Mouse (Mus musculus) adrenal gland, adult 2 months (tissue): ENCODE measurements around the gene Trp53bp2. TPM values are rescaled to one million over a fixed set of nuclear protein-coding genes. Genes with fewer than 3 reads are reported as not detected.

Experiments used
- DNase-seq: peaks from one replicate; pipeline ENCODE4 v3.0.0; 2021
- polyA plus RNA-seq: library from polyadenylated mRNA; depleted of rRNA; stranded (reverse); fragments of >200 nt; gene quantifications from 2 replicates; pipeline ENCODE4 v1.2.3, GENCODE M21; 2012
- total RNA-seq, 2 experiments: library from RNA; stranded (reverse); gene quantifications; 2 replicates each; pipeline ENCODE4 v1.2.3; 2021

Gene Trp53bp2
- total and polyA plus RNA-seq, 3 experiments = 14.2 to 22.2 (median 20.1) TPM

DNA sequence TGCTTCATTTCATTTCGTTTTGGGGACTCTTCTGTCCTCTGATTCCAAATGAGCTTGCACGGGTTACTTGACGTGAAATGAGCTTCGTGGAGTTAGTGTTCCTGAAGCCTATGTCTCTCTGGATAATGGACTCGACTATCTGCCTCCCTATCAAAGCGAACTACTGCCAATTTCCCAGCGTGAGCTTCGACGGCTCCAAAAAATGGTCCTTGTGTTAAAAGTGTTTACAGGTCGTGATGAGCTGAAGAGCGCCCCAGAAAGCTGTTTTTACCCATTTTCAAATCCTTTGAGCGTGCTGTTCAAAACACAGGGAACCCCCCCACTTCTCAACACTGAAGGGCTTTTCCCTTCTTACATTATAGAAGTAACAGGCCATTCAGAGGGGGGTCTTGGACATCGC, 729 bp upstream of the Trp53bp2 start:
- no peak for DNase-seq

DNA sequence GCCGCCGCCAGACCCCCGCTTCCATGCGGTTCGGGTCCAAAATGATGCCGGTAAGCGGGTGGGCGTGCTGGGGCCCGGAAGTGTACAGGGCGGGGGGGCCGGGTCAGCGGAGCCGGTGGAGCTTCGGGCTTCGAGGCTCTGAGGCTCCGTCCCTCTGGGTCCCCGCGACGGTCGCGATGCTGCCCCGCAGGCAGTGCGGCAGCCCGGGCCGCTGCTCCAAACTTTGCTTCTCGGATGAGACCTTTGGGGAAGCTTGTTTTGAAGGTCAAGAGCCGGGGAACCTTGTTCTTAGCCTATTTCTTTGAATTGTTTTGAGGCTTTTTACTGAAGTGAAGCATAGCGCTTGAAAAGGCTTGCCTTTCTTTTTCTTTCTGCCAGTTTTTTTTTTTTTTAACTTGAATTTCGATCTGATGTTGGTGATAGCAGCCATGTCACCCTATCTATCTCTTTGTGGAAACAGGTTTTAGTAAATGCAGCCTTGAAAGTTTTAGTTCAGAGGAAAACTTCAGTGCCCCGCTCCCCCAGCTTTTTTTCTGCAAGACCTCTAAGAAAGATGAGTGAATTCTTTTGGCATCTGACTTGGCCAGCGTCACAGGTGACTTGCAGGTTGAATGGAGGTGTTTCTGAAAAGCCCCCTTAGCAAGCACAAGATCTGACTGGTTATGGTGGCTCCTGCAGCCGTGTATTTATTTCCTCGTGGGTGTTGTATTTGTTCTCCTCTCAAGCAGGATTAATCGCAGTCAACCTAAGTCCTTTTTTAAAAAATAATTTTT, 615 bp downstream of the Trp53bp2 start:
- peak; percentile 13 for DNase-seq

DNA sequence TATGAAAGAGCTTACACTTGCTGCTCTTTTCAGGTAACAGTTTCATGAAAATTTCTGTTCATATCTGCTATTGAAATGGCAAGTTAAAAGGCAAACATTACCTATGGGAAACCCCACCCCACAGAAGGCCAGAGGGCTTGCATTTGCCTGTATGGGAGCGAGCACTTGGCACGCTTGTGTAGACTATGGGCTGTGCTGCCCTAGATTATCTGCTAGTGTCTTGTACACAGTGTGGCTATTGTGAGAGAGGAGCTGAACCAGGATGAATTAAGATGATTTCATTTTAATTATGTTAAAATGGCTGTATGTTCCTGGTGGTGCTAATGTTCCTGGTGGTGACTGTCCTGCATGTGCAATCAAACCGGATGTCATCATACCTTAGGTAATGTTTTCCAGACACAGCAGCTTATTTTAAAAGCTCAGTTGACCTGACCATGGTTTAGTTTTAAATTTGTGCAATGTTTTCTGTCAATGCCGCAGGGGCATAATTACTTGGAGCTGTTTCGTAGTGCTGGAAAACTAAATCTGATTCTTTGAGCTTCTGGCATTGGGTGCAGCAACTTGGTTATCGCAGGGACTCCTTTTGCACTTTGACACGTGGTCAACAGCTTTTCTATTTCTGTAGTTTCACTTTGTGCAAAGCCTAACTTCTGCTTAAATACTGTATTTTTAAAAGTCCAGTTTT, 3.8 kb downstream of the Trp53bp2 start:
- peak; percentile 11 for DNase-seq

DNA sequence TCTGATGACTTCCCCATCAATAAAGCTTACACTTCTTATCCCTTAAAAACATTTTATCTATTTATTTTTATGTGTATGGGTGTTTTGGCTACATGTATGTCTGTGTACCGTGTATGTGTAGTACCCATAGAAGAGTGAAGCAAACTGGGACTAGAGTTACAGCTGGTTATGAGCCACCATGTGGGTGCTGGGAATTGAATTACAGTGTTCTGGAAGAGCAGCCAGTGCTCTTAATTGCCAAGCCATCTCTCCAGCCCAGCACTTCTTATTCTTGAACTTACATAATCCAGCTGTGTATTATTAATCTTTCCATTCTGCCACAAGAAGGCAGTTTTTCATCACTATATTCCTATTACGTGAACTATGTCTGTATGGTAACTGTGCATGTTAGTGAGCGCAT, 10.5 kb downstream of the Trp53bp2 start:
- DNase-seq = no peak

DNA sequence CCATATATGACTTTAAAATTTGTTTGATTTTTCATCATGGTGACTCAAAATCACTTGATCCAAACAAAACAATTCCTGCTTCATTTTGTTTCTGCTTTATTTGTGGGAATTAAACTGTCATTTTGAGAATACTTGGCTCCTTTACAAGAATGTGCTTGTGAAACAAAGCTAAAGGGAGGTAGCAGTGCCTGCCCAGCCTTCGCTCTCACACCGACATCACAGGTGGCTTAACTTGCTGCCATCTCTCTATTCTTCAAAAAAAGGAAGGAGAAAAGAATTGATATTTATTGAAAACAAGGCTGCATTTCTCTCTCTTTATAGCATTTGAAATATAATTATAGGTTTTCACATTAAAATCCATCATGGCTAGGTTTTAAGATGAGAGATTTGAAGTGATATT, 15.3 kb downstream of the Trp53bp2 start:
- DNase-seq = no peak

DNA sequence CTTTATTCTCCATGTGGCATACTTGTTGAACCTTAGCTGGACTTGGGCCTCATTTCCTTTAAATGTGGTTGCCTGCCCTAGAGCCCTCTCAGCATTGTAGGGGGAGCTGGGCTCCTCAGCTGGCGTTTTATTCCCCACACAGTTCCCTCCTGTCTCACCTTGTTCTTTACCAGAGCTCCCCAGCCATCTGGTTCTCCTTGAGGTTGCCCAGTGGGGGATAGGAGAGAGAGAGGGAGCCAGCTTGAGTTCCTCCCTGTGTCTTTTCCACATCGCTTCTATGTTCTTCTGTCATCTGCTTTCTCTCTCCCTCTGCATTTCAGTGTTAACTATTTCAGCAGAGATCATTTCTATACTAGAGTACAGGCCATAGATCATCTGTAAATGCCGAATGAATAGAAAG, 16.2 kb downstream of the Trp53bp2 start:
- DNase-seq = no peak

DNA sequence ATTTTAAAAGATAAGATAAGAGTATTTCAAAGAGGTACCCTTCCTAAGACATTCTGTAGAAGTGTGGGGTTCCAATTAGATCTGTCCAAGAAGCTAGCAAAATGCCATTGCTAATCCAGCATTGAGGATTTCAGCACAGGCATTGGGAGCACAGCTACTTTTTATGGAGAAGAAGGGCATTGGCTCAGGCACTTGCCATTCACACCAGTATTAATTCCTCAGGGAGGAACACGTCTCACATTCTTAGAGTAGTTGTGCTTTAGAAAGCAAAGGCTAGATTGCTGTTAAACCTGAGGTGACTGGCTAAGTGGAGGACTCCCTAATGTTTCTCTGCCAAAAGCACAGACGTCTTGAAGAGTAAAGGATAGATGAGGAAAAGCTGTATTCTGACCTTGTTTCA, 17.5 kb downstream of the Trp53bp2 start:
- DNase-seq = no peak

DNA sequence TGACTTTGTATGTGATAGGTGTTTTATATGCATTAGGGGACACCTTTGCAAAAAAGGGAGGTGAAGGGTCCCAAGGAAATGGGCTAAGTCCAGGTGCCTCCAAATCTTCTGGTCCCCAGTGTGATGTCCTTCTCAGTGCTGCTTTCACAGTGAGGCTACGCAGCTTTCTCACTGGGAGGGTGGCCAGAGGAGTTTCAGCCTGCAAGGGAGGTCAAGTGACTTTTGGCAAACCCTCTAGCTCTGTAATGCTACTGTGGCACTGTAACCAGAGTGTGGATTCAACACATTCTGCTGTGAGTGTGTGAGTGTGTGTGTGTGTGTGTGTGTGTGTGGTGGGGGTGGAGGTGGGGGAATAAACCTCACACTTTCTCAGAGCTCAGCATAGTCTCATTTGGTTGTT, 18.5 kb downstream of the Trp53bp2 start:
- DNase-seq = peak; percentile 60

DNA sequence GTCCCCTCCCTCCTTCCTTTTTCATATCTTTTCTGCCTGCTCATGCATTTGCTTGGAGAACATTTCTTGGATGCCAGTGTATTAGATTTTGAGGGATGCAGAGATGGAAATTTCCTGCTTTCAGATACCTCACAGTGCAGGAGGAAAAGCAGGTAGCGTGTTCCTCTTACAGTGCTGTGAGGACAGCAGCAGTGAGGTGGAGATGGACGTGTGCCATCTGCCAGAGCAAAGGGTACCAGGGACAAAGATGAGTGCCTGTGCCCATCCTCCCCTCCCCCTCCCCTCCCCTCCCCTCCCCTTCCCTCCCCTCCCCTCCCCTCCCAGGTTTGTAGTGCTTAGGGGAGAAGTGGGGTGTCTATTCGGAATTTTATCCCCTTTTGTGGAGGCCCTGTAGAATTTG, 20.9 kb downstream of the Trp53bp2 start:
- DNase-seq = no peak

DNA sequence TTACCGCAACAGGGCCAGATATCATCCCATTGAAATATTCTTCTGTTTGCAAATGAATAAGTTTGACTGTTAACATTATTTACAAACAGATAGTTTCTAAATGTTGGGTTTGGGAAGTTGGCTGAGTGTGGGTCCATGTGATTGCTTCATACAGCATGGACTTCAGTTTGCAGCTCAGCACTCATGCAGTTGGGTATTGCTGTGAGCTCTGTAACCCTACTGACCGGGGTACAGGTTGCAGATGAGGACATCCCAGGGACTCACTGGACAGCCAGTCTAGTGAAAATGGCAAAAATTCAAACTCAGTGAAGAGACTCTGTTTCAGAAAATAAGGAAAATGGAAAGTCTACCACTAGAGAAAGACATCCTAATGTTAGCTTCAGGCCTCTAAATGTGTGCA, 21.7 kb downstream of the Trp53bp2 start:
- DNase-seq = no peak

DNA sequence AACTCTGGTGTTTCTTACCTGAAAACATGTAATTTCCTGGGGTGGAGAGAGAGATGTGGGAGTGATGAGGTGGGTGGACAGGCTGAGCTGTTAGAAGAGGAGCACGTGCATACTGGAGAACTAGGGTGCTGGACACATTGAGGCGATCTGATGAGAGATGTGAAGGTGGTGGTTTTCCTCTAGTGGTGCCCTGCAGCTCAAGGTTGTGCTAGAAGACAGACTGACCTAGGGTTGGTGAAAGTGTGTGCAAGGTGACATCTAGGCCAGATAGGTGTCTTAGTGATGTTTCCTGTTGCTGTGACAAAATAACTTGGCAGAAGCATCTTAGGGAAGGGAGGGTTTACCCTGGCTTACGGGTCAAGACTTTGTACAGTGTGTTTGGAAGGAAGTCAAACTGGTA, 23.1 kb downstream of the Trp53bp2 start:
- no peak for DNase-seq

DNA sequence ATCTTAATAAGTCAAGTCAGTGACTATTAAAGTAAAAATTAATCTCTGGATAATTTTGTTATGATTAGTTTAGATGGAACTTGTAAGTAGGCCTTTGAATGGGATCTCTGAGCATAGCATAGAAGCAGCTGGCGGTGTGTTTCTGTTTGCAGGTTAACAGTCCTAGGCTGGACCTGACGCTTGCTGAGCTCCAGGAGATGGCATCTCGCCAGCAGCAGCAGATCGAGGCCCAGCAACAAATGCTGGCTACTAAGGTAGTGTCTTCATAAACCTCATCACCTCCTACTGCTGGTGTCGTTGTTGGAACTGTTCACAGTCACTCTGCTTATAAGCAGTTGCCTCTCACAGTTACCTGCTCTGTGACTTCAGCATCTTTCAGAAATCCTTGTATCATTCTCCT, 27.8 kb downstream of the Trp53bp2 start:
- DNase-seq = no peak

DNA sequence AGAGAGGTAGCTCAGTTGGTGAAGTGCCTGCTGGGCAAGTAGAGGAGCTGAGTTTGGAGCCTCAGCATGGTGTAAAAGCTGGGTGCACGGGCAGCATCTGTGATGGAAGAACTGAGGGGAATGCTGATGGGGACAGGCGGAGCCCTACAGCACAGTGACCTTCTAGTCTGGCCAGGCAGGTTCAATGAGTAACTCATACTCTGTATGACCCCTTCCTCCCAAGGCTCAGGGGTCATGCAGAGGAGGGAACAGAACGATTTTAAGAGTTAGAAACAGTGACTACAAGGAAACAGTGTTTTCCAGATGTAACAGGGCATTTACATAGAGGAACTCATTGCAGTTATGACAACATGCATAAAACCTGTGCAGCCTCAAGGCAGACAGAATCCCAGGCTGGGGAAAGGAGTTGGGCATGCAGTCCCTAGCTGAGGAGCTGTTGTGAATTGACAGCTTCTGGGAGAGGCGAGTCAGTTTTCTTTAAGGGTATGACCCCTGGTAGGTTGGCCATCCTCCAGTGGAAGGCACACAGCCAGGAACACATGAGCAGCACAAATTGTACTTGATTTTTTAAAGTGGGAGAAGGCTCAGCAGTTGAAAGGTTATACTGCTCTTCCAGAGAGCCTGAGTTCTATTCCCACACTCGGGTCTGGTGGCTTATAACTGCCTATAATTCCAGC, 30.7 kb downstream of the Trp53bp2 start:
- peak; percentile 63 for DNase-seq

DNA sequence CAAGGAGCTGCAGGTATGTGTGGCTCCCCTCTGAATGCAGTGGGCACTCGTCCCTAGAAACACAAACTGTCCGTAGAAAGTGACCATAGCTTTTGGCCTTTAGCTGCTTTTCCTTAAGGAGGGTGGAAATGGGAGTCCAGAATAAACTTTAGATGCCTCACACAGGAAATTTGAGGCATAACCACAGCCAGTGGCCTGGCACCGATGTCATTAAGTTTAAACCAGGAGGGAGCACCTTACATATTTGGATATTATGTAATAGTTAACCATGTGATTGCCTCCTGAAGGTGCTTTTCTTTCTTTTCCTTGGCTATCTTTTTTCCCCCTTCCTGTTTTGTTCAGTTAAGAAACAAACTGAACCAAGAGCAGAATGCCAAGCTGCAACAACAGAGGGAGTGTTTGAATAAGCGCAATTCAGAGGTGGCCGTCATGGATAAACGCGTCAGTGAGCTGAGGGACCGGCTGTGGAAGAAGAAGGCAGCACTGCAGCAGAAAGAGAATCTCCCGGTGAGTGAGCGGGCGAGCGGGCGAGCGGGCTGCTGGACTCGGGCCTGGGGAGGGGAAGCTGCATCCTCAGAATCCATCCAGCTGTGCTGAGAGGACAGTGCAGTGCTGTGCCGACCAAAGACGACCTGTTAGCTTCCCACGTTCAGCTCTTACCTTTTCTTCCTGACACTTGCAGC, 33.0 kb downstream of the Trp53bp2 start:
- DNase-seq = no peak

DNA sequence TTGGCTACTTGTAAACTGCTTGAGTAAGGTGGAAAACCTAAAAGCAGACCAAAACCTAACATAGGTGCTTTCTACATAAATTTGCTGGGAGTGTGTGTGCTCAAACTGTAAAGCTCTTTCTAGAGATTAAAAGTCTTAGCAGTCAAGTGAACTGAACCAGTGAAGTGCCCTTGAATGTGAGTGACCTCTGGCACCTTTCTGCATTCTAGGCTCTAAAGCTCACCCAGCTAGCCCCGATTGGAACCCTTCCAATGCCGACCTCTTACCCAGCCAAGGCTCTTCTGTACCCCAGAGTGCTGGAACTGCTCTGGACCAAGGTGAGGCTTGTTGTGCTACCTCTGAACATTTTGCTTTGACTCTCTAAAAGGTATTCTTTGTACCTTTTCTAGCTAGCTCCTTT, 35.1 kb downstream of the Trp53bp2 start:
- no peak for DNase-seq

DNA sequence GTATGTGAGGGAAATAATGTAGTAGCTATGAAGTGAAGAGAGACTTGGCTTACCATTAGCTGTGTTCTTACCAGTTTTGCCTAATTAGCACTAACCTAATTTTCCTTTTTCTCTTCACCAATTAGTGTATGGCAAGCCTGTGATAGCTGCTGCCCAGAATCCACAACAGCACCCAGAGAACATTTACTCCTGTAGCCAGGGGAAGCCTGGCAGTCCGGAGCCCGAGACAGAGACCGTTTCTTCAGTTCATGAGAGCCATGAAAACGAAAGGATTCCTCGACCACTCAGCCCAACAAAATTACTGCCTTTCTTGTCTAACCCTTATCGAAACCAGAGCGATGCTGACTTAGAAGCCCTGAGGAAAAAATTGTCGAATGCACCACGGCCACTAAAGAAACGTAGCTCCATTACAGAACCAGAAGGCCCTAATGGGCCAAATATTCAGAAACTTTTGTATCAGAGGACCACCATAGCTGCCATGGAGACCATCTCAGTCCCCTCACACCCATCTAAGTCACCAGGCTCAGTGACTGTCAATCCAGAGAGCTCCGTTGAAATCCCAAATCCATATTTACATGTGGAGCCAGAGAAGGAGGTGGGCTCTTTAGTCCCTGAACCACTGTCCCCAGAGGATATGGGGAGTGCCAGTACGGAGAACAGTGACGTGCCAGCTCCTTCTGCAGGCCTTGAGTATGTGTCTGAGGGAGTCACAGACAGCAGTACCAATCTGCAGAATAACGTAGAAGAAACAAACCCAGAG, 39.5 kb downstream of the Trp53bp2 start:
- no peak for DNase-seq

DNA sequence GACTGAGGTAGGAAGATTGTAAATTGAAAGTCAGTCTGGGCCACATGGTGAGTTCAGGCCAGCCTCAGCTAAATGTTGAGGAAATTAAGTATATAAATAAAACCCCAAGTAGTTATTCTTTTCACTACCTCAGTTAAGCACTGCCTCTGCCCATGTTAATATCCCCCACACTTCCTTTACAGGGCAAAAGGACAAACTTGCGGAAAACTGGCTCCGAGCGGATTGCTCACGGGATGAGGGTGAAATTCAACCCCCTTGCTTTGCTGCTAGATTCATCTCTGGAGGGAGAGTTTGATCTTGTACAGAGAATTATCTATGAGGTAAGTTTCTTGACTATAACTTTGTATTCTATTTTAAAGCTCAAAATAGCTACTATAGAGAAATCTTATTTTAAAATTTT, 43.5 kb downstream of the Trp53bp2 start:
- DNase-seq = no peak

DNA sequence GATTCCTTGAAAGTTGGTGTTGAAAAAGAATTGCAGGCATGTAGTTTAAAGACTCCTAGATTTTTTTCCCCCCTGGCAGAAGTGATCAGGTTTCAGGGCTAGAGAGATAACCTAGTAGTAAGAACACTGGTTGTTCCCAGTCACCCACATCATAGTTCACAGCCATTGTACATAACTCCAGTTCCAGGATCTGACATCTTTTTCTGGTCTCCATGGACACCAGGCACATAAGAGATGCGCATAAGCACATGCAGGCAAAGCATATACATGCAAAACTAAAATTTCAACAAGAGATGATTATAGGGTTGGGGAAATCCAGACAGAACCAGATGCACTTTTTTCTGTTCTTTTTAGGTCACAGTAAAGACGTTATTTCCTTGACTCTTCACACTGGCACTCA, 46.1 kb downstream of the Trp53bp2 start:
- DNase-seq = no peak

DNA sequence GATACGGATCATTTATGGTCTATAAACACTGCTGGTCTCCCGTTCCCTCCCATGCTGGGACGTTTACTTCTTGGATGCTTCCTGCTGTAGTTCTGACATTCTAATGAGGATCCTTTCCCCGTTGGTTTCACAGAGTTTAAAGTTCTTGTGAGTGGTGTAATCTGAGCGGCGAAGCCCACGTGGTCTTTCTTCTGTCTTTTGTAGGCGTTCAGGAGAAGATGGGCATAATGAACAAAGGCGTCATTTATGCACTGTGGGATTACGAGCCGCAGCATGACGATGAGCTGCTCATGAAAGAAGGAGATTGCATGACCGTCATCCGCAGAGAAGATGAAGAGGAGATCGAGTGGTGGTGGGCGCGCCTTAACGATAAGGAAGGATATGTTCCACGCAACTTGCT, 49.6 kb downstream of the Trp53bp2 start:
- DNase-seq = no peak

DNA sequence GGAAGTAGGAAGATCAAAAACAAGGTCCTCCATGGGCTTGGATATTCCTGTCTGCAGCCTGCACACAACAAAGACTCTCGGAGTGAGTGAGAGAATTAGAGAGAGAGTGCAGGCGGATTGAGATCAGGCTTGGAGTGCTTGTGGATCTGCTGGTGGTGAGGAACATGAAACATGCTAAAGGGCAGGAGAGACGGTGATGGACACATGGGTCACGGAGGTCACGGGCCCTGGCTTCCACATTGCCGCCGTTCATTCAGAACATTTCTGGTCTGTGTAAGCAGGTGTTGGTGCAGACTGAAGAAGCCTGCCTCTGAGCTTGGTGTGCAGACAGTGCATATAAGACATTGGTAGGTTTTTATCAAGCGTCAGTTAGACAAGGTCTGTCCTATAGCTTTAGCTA, 50.5 kb downstream of the Trp53bp2 start:
- no peak for DNase-seq

DNA sequence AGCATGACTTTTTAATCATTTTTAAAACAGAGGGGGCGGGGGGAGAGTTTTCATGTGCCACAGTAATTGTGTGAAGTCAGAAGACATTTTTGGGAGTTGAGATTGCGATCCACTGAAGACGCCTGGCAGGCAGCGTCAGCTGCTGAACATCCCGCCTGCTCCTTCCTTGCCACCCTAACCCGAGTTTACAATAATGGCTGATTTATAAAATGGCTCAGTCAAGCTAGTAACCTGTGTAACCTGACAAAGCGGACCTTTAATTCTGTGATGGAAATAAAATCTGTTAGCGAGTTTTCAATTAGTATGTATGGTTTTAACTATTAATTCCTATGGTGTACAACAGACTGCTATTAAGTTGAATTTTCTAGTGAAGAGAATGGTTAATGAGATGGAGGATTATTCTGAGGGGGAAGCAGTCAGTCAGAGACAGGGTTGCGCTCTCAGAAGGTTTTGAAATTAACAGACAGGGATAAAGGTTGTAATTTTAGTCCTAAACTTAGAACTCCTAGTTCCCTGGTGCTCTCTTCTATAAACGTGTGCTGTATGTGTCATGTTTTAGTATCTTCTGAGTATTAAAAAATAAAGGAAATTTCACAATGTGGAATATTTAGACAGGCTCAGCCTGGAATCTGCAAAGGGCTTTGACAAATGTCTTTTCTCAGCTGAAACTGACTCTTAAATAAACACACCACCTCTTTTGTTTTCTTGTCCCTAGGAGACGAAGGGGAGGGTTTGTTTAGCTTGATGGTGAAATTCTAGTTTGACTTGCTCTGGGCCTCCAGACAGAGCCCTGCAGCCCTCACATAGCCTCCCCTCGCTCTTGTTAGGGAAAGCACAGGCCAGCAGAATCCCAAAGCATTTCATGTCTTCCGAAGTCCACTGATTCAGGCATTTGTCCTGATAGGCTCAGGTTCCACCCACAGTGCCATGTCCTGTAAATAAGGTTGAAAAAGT, 51.6 kb downstream of the Trp53bp2 start:
- DNase-seq = no peak
